In genomic region chr12:76404836-76405182, GRCm38 (mm10) we compare ENCODE assay signal across 8 mouse cellular contexts. TPM values are rescaled to one million over a fixed set of nuclear protein-coding genes. Genes with fewer than 3 reads are reported as not detected.
A peak's percentile ranks its signal among the peaks of the same experiment; 100 is the strongest.
DNase-seq lines count a peak whose midpoint lies in the region; ATAC-seq and TF ChIP-seq lines count a peak whose summit lies in the region.

No protein-coding gene starts in this region.

- no peak for ATAC-seq in CD4-positive, CD25-positive, alpha-beta regulatory T cell, adult 4 months
- ATAC-seq in forebrain, embryonic 11.5 days (replicated peaks; ENCODE audit: low FRiP score): no peak
- ATAC-seq in neural tube, embryonic 12.5 days (ENCODE audit: low FRiP score, low read depth): no peak
- ATAC-seq in megakaryocyte-erythroid progenitor cell, adult 5-6 weeks (replicated peaks; ENCODE audit: low FRiP score, low TSS enrichment, poor library complexity, severe bottlenecking): no peak

- H3K9me3 ChIP-seq in forebrain, embryonic 11.5 days (ENCODE audit: control insufficient read depth, low read length): no peaks in the 10 kb centered on the region
- no peaks in the 10 kb centered on the region for H3K9me3 ChIP-seq in neural tube, embryonic 12.5 days

- H3K27me3 ChIP-seq in liver, adult 2 months (ENCODE audit: control insufficient read depth, insufficient read depth, low read length): no peaks in the 10 kb centered on the region
- peaks cover 31% of the 10 kb centered on the region for H3K27me3 ChIP-seq in forebrain, embryonic 11.5 days (ENCODE audit: control insufficient read depth, insufficient read depth, low read length)
- peaks cover 40% of the 10 kb centered on the region for H3K27me3 ChIP-seq in neural tube, embryonic 12.5 days (replicated peaks)

- 12% methylated on average over 20 of the region's 20 CpGs for WGBS in liver, adult 2 months
- 8% methylated on average over 20 of the region's 20 CpGs for WGBS in forebrain, embryonic 11.5 days
- WGBS in neural tube, embryonic 12.5 days: 8% methylated on average over 20 of the region's 20 CpGs

- H3K4me1 ChIP-seq in liver, adult 2 months (ENCODE audit: control insufficient read depth, insufficient read depth, low read length): peaks cover 16% of the 10 kb centered on the region; the same call in 1 of the 2 replicates
- no peaks in the 10 kb centered on the region for H3K4me1 ChIP-seq in forebrain, embryonic 11.5 days (replicated peaks; ENCODE audit: control insufficient read depth, insufficient read depth, low read length)
- peaks cover 20% of the 10 kb centered on the region for H3K4me1 ChIP-seq in neural tube, embryonic 12.5 days

- peak; percentile 35 for DNase-seq in CD4-positive, CD25-positive, alpha-beta regulatory T cell, adult 2 months (ENCODE audit: low read depth, low spot score)
- DNase-seq in liver, adult 2 months (ENCODE audit: extremely low read depth, low read depth, low spot score): no peak
- no peak for DNase-seq in liver
- DNase-seq in forebrain, embryonic 11.5 days (ENCODE audit: low spot score): no peak
- DNase-seq in left cerebral cortex, postnatal 4 days: peak; percentile 21

- no peaks in the 10 kb centered on the region for H3K79me2 ChIP-seq in liver, adult 2 months (ENCODE audit: control insufficient read depth, insufficient read depth, low read length)

- H3K4me2 ChIP-seq in forebrain, embryonic 11.5 days (ENCODE audit: low read depth, low read length, severe bottlenecking): peak overlapping the region; percentile 71
- peak overlapping the region; percentile 80 for H3K4me2 ChIP-seq in neural tube, embryonic 12.5 days (replicated peaks)

- no peak for TF ChIP-seq CTCF in liver, adult 2 months (IDR thresholded peaks at IDR 0.05; ENCODE audit: low read depth, low read length)

- intact Hi-C loops in left cerebral cortex, postnatal 4 days (cut with DNase I): loop anchor here (10.0 kb wide), 1 partner anchor 190 kb away; no protein-coding TSS in a partner anchor

- TF ChIP-seq POLR2A in liver, adult 2 months (IDR thresholded peaks at IDR 0.05; ENCODE audit: extremely low read depth, insufficient read depth, low read length): no peak

- H3K4me3 ChIP-seq in liver, adult 2 months (ENCODE audit: insufficient read depth, low read depth, low read length): peak overlapping the region; percentile 96
- H3K4me3 ChIP-seq in forebrain, embryonic 11.5 days (ENCODE audit: low read depth, low read length): peak overlapping the region; percentile 59
- peak overlapping the region; percentile 63 for H3K4me3 ChIP-seq in neural tube, embryonic 12.5 days

- no peak overlapping the region for H3K27ac ChIP-seq in liver, adult 2 months (replicated peaks; ENCODE audit: insufficient read depth, low read depth, low read length)
- H3K27ac ChIP-seq in forebrain, embryonic 11.5 days (ENCODE audit: low read depth, low read length): no peak overlapping the region
- no peak overlapping the region for H3K27ac ChIP-seq in neural tube, embryonic 12.5 days

- no peaks in the 10 kb centered on the region for H3K36me3 ChIP-seq in liver, adult 2 months (ENCODE audit: control insufficient read depth, insufficient read depth, low read length)
- H3K36me3 ChIP-seq in forebrain, embryonic 11.5 days (ENCODE audit: control insufficient read depth, insufficient read depth, low read length): no peaks in the 10 kb centered on the region
- H3K36me3 ChIP-seq in neural tube, embryonic 12.5 days: no peaks in the 10 kb centered on the region

- H3K9ac ChIP-seq in liver, adult 2 months (ENCODE audit: low read depth, low read length): no peak overlapping the region
- H3K9ac ChIP-seq in forebrain, embryonic 11.5 days (ENCODE audit: low read length): no peak overlapping the region
- no peak overlapping the region for H3K9ac ChIP-seq in neural tube, embryonic 12.5 days

RNA-seq across cellular contexts. Expression of gene Hspa2, which starts 0.8 kb away (rescaled TPM):
- 1 to 10 TPM; 3.8 to 6.2 TPM for polyA plus RNA-seq in CD4-positive, CD25-positive, alpha-beta regulatory T cell, adult 4 months (2017; shearing (Covaris generic))
- 3.3 and 3.8 TPM in 2 replicates for total RNA-seq in liver, adult 2 months (2014; rRNA removed)
- polyA plus RNA-seq in liver, adult 2 months (2012; rRNA removed): 1.4 and 2.2 TPM in 2 replicates
- polyA plus RNA-seq in forebrain, embryonic 11.5 days (2014; fragmentation: Nextera tagmentation; extraction: Ambion mirVana): 4.4 and 4.5 TPM in 2 replicates
- total RNA-seq in left cerebral cortex, postnatal 4 days (2021): 10 to 100 TPM in 1 of 2 experiments, 1 to 10 TPM in 1; 10.0 to 11.3 TPM
- 5.2 and 5.6 TPM in 2 replicates for polyA plus RNA-seq in neural tube, embryonic 12.5 days (2016; fragmentation: Nextera tagmentation; extraction: Ambion mirVana)
- 2.3 and 2.8 TPM in 2 replicates for total RNA-seq in megakaryocyte-erythroid progenitor cell, adult 5-6 weeks (2014; fragmentation: Nextera tagmentation)
- total RNA-seq in megakaryocyte-erythroid progenitor cell, adult 5-6 weeks (2017): 11.6 and 14.6 TPM in 2 replicates

RNA-seq across cellular contexts. Expression of gene Ppp1r36, which starts 12.5 kb away (rescaled TPM):
- polyA plus RNA-seq in CD4-positive, CD25-positive, alpha-beta regulatory T cell, adult 4 months (2017; shearing (Covaris generic)): not detected
- under 0.01 TPM in 1 of 2 replicates, not detected in the other for total RNA-seq in liver, adult 2 months (2014; rRNA removed)
- polyA plus RNA-seq in liver, adult 2 months (2012; rRNA removed): not detected in 2 replicates
- polyA plus RNA-seq in forebrain, embryonic 11.5 days (2014; fragmentation: Nextera tagmentation; extraction: Ambion mirVana): 0.35 and 0.56 TPM in 2 replicates
- total RNA-seq in left cerebral cortex, postnatal 4 days (2021): under 1 TPM; 0.48 to 0.88 TPM
- polyA plus RNA-seq in neural tube, embryonic 12.5 days (2016; fragmentation: Nextera tagmentation; extraction: Ambion mirVana): 0.75 and 0.83 TPM in 2 replicates
- not detected in 2 replicates for total RNA-seq in megakaryocyte-erythroid progenitor cell, adult 5-6 weeks (2014; fragmentation: Nextera tagmentation)
- total RNA-seq in megakaryocyte-erythroid progenitor cell, adult 5-6 weeks (2017): not detected in 2 replicates

RNA-seq across cellular contexts. Expression of gene Zbtb1, which starts 34.7 kb away (rescaled TPM):
- 10 to 100 TPM; 21.2 to 22.4 TPM for polyA plus RNA-seq in CD4-positive, CD25-positive, alpha-beta regulatory T cell, adult 4 months (2017; shearing (Covaris generic))
- total RNA-seq in liver, adult 2 months (2014; rRNA removed): 2.1 and 2.2 TPM in 2 replicates
- polyA plus RNA-seq in liver, adult 2 months (2012; rRNA removed): 0.60 and 0.70 TPM in 2 replicates
- 8.2 and 8.8 TPM in 2 replicates for polyA plus RNA-seq in forebrain, embryonic 11.5 days (2014; fragmentation: Nextera tagmentation; extraction: Ambion mirVana)
- total RNA-seq in left cerebral cortex, postnatal 4 days (2021): 1 to 10 TPM; 3.7 to 4.6 TPM
- 7.0 and 7.1 TPM in 2 replicates for polyA plus RNA-seq in neural tube, embryonic 12.5 days (2016; fragmentation: Nextera tagmentation; extraction: Ambion mirVana)
- 21.1 and 28.4 TPM in 2 replicates for total RNA-seq in megakaryocyte-erythroid progenitor cell, adult 5-6 weeks (2014; fragmentation: Nextera tagmentation)
- total RNA-seq in megakaryocyte-erythroid progenitor cell, adult 5-6 weeks (2017): 25.0 and 35.6 TPM in 2 replicates

RNA-seq across cellular contexts. Expression of gene Zbtb25, which starts 35.4 kb away (rescaled TPM):
- polyA plus RNA-seq in CD4-positive, CD25-positive, alpha-beta regulatory T cell, adult 4 months (2017; shearing (Covaris generic)): 10 to 100 TPM; 12.7 to 13.8 TPM
- total RNA-seq in liver, adult 2 months (2014; rRNA removed): 1.0 and 1.6 TPM in 2 replicates
- 1.7 and 2.3 TPM in 2 replicates for polyA plus RNA-seq in liver, adult 2 months (2012; rRNA removed)
- 19.8 and 23.0 TPM in 2 replicates for polyA plus RNA-seq in forebrain, embryonic 11.5 days (2014; fragmentation: Nextera tagmentation; extraction: Ambion mirVana)
- total RNA-seq in left cerebral cortex, postnatal 4 days (2021): 10 to 100 TPM; 19.0 to 22.2 TPM
- 15.1 and 17.9 TPM in 2 replicates for polyA plus RNA-seq in neural tube, embryonic 12.5 days (2016; fragmentation: Nextera tagmentation; extraction: Ambion mirVana)
- 22.0 and 22.1 TPM in 2 replicates for total RNA-seq in megakaryocyte-erythroid progenitor cell, adult 5-6 weeks (2014; fragmentation: Nextera tagmentation)
- total RNA-seq in megakaryocyte-erythroid progenitor cell, adult 5-6 weeks (2017): 15.6 and 20.6 TPM in 2 replicates

Comparison
In these comparisons a context has a peak if more than half of its experiments do, and no peak if none do; other contexts are left out.
1. DNase-seq: peak in CD4-positive, CD25-positive, alpha-beta regulatory T cell, adult 2 months (single experiment) and left cerebral cortex, postnatal 4 days (single experiment); none in liver, adult 2 months (single experiment), liver (single experiment) and forebrain, embryonic 11.5 days (single experiment).
2. Peak in every context shown above with its lines, with median percentiles within 50 percentile points of each other: H3K4me3 ChIP-seq.